Mouse (Mus musculus): ENCODE data around the gene Ift172. TPM values are rescaled to one million over a fixed set of nuclear protein-coding genes. Genes with fewer than 3 reads are reported as not detected.
"Not testable (repeated sequence)": the region's sequence is repeated elsewhere in the genome, so short reads cannot be mapped to it uniquely, and the experiment has no call there.

Gene Ift172
- total RNA-seq, 2 experiments from 2014 or later = 95.7 to 101 TPM

GRCm38 (mm10) chr5:31219070-31219469 is 71.8 kb downstream of the Ift172 start:
- no peak for DNase-seq (ENCODE audit: low spot score in 2 of 2)

GRCm38 (mm10) chr5:31218294-31218693 is 72.6 kb downstream of the Ift172 start:
- DNase-seq (ENCODE audit: low spot score in 2 of 2) = no peak

- DNase-seq (ENCODE audit: low spot score in 2 of 2) = not testable (repeated sequence)
Measured at GRCm38 (mm10) chr5:31216554-31216953, 74.4 kb downstream of the Ift172 start.

GRCm38 (mm10) chr5:31204421-31204820 is 86.5 kb downstream of the Ift172 start:
- DNase-seq (ENCODE audit: low spot score in 2 of 2) = no peak

- no peak for DNase-seq (ENCODE audit: low spot score in 2 of 2)
Measured at GRCm38 (mm10) chr5:31203866-31204265, 87.0 kb downstream of the Ift172 start.

Other genes with a start within 250 kb of the Ift172 start
- 10 to 100 TPM; 70.6 to 73.8 TPM for gene Atraid, start 242.8 kb downstream of the Ift172 start, total RNA-seq (2021)
- gene Slc5a6, start 242.2 kb downstream of the Ift172 start, total RNA-seq (2021) = 10 to 100 TPM; 19.3 to 20.9 TPM
- gene Cad, start 236.3 kb downstream of the Ift172 start, total RNA-seq (2021) = 10 to 100 TPM; 19.2 to 24.4 TPM
- not detected for gene Dnajc5g, start 184.8 kb downstream of the Ift172 start, total RNA-seq (2021)
- gene Slc30a3, start 182.9 kb downstream of the Ift172 start, total RNA-seq (2021) = 100 to 1,000 TPM; 145 to 165 TPM
- 1 to 10 TPM; 1.7 to 1.9 TPM for gene Trim54, start 174.4 kb downstream of the Ift172 start, total RNA-seq (2021)
- 1 to 10 TPM; 1.4 to 2.8 TPM for gene Ucn, start 152.3 kb downstream of the Ift172 start, total RNA-seq (2021)
- 10 to 100 TPM; 46.9 to 51.8 TPM for gene Mpv17, start 136.9 kb downstream of the Ift172 start, total RNA-seq (2021)
- gene Gm29609, start 111.2 kb downstream of the Ift172 start, total RNA-seq (2021) = 1 to 10 TPM; 3.0 to 4.4 TPM
- gene Gtf3c2, start 111.0 kb downstream of the Ift172 start, total RNA-seq (2021) = 10 to 100 TPM; 50.5 to 53.6 TPM
- gene Snx17, start 97.9 kb downstream of the Ift172 start, total RNA-seq (2021) = 10 to 100 TPM; 77.5 to 80.3 TPM
- gene Eif2b4, start 97.7 kb downstream of the Ift172 start, total RNA-seq (2021) = 10 to 100 TPM; 35.4 to 40.1 TPM
- 10 to 100 TPM; 24.2 to 28.7 TPM for gene Zfp513, start 88.8 kb downstream of the Ift172 start, total RNA-seq (2021)
- 10 to 100 TPM; 70.7 to 76.2 TPM for gene Ppm1g, start 70.4 kb downstream of the Ift172 start, total RNA-seq (2021)
- 10 to 100 TPM; 86.2 to 87.1 TPM for gene Nrbp1, start 50.3 kb downstream of the Ift172 start, total RNA-seq (2021)
- not detected for gene Gm9970, start 49.9 kb downstream of the Ift172 start, total RNA-seq (2021)
- gene Krtcap3, start 39.4 kb downstream of the Ift172 start, total RNA-seq (2021) = 1 to 10 TPM; 1.9 to 2.4 TPM
- gene Fndc4, start 5.0 kb upstream of the Ift172 start, total RNA-seq (2021) = 100 to 1,000 TPM; 159 to 160 TPM
- gene Gckr, start 6.3 kb upstream of the Ift172 start, total RNA-seq (2021) = not detected
- 10 to 100 TPM; 48.0 to 49.0 TPM for gene Zfp512, start 161.3 kb upstream of the Ift172 start, total RNA-seq (2021)
- gene 4930548H24Rik, start 194.6 kb upstream of the Ift172 start, total RNA-seq (2021) = under 1 TPM in 1 of 2 experiments, not detected in 1; 0.16 TPM
- gene Gpn1, start 203.6 kb upstream of the Ift172 start, total RNA-seq (2021) = 10 to 100 TPM; 30.1 to 35.5 TPM
- 10 to 100 TPM; 49.6 to 49.7 TPM for gene Slc4a1ap, start 235.9 kb upstream of the Ift172 start, total RNA-seq (2021)
- gene Supt7l, start 236.7 kb upstream of the Ift172 start, total RNA-seq (2021) = 10 to 100 TPM; 16.8 to 17.8 TPM

Data from left cerebral cortex, adult 18-20 months (tissue).